Mouse (Mus musculus) T-helper 2 cell (primary cell): ENCODE measurements around the gene Cd81.

Experiments used
- in situ Hi-C: fragments of 300-600 bp; cut with MboI, MseI; formaldehyde crosslinking; loops from one replicate; pipeline ENCODE4 v1.15.1; 2025; ENCODE audit warnings: high pct_unique_total_duplicates

Cd81 gene

GRCm38 (mm10) chr7:143049331-143049730 lies 3.2 kb upstream of the Cd81 start:
- in situ Hi-C loops: no loop called here

GRCm38 (mm10) chr7:143049841-143050816 lies 2.4 kb upstream of the Cd81 start:
- in situ Hi-C loops: loop anchor here (5.0 kb wide), 1 partner anchor 43 kb away; the partner anchor contains the start of gene Tspan32

DNA sequence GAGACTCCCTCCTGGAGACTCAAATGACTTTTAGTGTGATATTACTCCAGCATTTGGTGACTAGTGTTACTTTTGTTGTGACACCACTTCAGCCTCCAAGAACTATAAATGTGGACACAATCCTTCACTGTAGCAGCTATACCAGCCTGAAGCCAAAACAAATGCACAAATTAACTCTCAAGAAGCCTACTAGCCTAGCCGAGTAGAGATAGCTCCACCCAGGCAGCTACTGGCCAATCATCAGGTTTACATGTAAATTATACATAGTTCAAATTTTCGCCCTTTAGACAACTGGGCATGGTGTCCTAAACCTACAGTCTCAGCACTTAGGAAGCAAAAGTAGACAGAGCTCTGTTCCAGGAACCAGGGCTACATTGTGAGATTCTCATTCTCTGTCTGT lies 1.2 kb upstream of the Cd81 start:
- in situ Hi-C loops: loop anchor here (5.0 kb wide), 1 partner anchor 44 kb away; the partner anchor contains the start of gene Tspan32

DNA sequence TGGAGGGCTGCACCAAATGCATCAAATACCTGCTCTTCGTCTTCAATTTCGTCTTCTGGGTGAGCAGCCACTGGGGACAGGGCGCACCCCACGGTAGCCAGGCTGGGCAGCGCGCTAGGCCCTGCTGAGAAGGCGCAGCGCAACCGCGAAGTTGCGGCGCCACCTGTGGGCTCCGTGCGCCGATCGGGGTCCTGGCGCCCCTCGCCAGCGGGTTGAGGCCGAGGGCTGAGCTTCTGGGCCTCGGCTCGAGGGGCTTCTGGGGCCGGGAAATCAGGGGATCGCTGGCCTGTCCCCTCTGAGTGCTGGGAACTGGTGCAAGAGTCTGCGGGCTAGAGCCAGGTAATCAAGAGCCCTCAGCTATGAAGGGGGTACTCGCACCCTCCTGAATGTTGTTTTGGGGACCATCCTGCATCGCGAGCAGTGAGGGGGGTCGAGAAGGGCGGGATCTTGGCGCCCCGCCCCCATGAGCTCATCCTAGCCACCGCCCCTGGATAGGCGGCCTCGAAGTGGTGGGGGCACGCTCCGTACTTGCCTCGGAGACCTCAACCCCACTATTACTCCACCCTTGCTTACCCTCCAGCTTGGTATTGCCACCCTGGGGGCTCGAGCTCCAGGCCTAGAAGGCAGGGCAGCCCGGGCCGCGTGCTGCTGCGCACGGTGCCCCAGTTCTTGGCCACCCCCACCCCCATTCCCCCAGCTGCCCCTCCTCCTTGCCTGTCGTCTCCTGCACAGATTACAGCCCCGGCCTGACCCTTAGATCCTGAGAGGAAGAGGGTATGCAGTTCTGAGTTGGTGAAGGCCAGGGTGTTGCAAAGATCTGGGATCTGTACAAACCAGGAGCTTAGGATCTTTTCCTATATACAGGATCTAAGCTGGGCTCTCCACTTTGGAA lies 715 bp downstream of the Cd81 start:
- in situ Hi-C loops: loop anchor here (5.0 kb wide), 1 partner anchor 46 kb away; the partner anchor contains the start of gene Tspan32

DNA sequence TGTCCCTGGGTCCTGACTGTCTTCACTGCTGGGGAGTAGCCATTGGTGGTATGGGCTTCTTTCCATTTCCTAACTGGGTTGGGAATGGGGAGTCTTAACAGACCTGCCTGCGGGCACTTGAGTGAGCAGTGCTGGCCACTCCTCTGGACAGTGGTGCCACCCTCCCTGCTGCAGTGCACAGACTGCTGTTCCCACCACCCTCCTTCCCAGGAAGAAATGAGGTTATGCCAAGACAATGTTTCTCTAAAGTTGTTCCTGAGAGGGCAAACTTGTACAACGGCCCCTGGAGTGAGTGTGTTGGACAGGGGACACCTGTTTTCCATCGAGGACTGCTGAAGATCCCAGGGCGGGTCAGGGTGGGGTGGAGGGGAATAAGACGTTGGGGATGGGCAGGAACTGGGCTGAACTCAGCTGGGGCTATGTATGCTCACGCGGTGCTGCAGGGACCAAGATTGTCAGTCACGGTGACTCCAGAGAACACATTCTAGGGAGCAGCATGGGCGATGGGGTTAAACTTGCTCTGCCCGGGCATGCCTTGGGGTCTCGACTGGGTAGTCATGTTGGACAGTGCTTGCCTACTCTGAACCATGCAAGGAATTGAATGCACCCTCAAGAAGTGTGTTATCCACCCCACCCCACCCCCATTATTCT lies 1.5 kb downstream of the Cd81 start:
- in situ Hi-C loops: loop anchor here (5.0 kb wide), 1 partner anchor 47 kb away; the partner anchor contains the start of gene Tspan32

GRCm38 (mm10) chr7:143054612-143054965 lies 2.0 kb downstream of the Cd81 start:
- in situ Hi-C loops: loop anchor here (5.0 kb wide), 1 partner anchor 47 kb away; the partner anchor contains the start of gene Tspan32

- in situ Hi-C loops: no loop called here
Observed at GRCm38 (mm10) chr7:143055001-143055400, 2.5 kb downstream of the Cd81 start.

- in situ Hi-C loops: no loop called here
Observed at GRCm38 (mm10) chr7:143055499-143056186, 3.1 kb downstream of the Cd81 start.

DNA sequence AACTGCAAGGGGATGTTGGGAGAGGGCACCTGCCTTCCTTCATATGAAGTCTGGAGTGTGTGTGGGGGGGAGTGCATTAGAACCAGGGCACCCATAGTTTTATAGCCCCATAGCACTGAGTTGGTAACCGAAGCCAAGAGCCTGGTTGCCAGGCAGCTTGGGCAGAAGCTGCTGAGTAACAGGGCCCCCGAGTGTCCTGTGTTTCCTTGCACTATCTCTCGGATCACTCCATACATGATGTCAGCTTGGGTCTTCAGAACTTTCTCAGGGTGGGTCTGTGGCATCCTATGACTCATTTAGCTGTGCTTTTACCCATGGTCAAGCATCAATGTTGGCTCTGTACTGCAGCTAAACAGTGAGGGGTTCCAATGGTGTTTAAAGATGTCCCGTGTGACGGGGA lies 4.5 kb downstream of the Cd81 start:
- in situ Hi-C loops: no loop called here

DNA sequence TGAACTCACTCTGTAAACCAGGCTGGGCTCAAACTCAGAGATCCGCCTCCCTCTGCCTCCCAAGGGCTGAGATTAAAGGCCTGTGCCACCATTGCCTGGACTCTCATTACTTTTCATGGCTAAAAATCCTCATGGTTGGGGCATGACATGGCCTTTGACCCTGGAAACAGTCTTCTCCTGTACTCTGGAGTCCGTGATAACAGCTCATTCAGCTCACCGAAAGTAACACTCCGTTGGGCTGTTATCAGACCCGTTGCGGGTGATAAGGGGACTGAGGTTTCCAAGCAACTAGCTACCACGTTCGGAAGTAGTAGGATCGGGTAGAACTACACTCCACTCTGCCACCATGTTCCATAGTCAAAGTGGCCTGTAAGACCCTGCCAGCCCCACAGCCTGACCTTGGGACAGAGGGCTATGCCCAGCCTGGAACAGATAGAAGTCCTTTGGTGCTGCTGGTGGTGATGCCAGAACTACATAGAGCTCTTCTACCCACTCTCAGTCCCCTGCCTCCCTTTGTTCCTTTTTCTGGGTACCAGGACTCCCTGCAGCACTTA lies 5.2 kb downstream of the Cd81 start:
- in situ Hi-C loops: no loop called here

GRCm38 (mm10) chr7:143058221-143058697 lies 5.7 kb downstream of the Cd81 start:
- in situ Hi-C loops: no loop called here

GRCm38 (mm10) chr7:143059202-143059870 lies 6.8 kb downstream of the Cd81 start:
- in situ Hi-C loops: no loop called here

DNA sequence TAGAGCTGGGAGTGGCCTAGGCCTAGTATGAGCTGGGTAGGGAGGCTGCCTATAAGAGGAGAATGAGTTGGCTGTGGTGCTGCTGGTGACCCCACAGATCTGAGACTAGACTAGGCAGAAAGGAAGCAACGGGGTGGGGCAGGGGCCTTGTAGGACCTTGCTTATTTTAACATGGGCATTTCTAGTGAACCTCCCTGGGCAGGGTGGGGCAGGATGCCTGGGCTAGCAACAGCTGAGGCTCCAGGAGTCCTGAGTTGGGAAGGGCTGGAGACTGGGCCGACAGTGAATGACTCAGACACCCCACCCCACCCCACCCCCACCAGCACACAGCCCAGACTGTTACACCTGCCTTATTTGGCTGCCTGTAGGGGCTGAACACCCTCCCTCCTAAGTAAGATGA lies 10.2 kb downstream of the Cd81 start:
- in situ Hi-C loops: no loop called here

- in situ Hi-C loops: no loop called here
Observed at GRCm38 (mm10) chr7:143064226-143064625, 11.7 kb downstream of the Cd81 start.

- in situ Hi-C loops: no loop called here
Observed at GRCm38 (mm10) chr7:143065692-143066091, 13.2 kb downstream of the Cd81 start.

- in situ Hi-C loops: no loop called here
Observed at GRCm38 (mm10) chr7:143067469-143067868, 14.9 kb downstream of the Cd81 start.

DNA sequence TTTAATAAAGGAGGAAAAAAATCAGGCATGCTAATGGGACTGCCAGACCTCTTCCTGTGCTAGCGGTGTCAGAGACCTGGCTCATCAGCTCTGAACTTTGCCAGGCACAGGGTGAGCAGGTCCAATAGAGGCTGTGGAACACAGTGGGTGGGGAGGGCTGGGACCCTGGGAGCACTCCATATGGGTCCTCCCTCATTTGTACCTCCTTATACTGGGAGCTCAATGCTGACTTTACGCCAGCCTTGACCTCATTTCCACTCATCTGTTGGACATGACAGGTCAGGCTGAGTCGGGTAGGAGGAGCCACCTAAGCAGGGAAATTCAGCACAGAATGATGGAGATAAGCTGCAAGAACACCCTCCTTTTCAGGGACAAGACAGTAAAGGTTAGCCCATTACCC lies 15.4 kb downstream of the Cd81 start:
- in situ Hi-C loops: no loop called here

DNA sequence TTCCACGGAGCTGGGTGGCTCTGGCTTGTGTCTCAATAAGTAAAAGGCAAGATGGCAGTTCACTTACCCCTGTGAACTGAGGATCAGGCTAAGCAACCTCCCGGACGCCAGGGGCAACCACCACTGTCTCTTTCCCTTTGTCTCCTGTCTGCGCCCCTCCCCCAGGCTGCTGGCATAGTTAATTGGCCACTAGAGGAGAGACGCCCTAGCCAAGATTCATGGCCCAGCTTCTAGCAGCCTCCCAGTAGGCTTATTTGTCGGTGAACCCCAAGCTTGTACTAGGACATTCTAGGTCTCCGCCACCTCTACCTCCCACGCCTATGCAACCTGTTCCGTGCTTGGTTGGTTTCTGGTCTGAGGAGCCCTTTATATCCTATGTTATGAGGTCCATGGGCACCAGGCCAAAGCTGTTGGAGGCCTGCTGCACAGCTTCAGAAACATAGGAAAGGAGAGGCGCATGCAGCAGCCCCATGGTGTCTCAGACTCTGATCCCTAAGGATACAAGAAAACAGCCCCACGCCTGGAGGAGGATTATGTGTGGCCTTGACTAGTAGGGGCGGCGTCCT lies 15.9 kb downstream of the Cd81 start:
- in situ Hi-C loops: no loop called here

GRCm38 (mm10) chr7:143068882-143069591 lies 16.5 kb downstream of the Cd81 start, which contains the start of gene Tssc4:
Gene Tssc4 (plus strand): TSS chr7:143069249.
- in situ Hi-C loops: no loop called here
